Mouse (Mus musculus) C2C12 (cell line): Measurements from ENCODE around the gene Sec24d.

Experiments
- CEBPB ChIP-seq: IDR thresholded peaks from one replicate; pipeline ENCODE4 v1.6.1; 2011; ENCODE audit warnings: low read depth, mild to moderate bottlenecking, control low read depth, moderate library complexity
- CTCF ChIP-seq: IDR thresholded peaks from one replicate; pipeline ENCODE4 v1.5.1; 2011; ENCODE audit not compliant: control insufficient read depth, insufficient read depth, insufficient read length
- FOSL1 ChIP-seq: IDR thresholded peaks from one replicate; pipeline ENCODE4 v1.8.0; 2011; ENCODE audit warnings: mild to moderate bottlenecking, low read length; ENCODE audit not compliant: poor library complexity, insufficient read depth, severe bottlenecking
- MAX ChIP-seq: IDR thresholded peaks from one replicate; pipeline ENCODE4 v1.6.1; 2011; ENCODE audit warnings: mild to moderate bottlenecking, control low read depth
- MYOD1 ChIP-seq: IDR thresholded peaks from one replicate; pipeline ENCODE4 v1.6.1; 2011; ENCODE audit warnings: low read depth; ENCODE audit not compliant: control insufficient read depth, insufficient read length
- MYOG ChIP-seq: IDR thresholded peaks from one replicate; pipeline ENCODE4 v1.6.1; 2011; ENCODE audit not compliant: control insufficient read depth, insufficient read length; ENCODE audit errors: extremely low read depth
- USF1 ChIP-seq: IDR thresholded peaks from one replicate; pipeline ENCODE4 v1.6.1; 2011; ENCODE audit warnings: low read depth, mild to moderate bottlenecking, control low read depth, moderate library complexity

DNA sequence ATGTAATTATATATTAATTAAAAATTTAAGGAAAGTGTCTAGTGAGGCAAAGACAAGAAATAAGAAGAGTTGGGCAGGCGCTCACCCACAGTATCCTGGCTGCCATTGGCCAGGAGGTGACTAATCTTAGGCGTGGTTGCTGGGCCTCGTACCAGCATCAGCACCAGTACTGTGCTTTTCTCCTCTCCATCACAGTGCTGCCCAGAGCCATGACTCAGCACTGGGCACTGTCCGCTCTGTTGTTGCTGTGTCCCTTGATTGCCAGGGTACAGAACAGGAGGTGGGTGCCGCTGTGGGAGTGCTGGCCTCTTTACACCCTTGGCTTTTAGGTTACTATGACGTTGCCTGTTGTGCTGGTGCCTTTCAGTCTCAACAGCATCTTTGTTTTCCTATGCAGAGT is 54.4 kb downstream of the Sec24d start:
- TF ChIP-seq USF1 = no peak
- no peak for TF ChIP-seq CTCF
- no peak for TF ChIP-seq MYOD1
- no peak for TF ChIP-seq CEBPB
- no peak for TF ChIP-seq MAX
- no peak for TF ChIP-seq MYOG
- no peak for TF ChIP-seq FOSL1
